Mouse (Mus musculus) intestine, embryonic 16.5 days (tissue): Measurements from ENCODE around the gene Btbd9. TPM values are rescaled to one million over a fixed set of nuclear protein-coding genes. Genes with fewer than 3 reads are reported as not detected.

Source experiments
- ATAC-seq: fragments of 200-750 bp; cut with Nextera tagmentation; 2 replicates; pipeline ENCODE4 v1.8.0; 2017; ENCODE audit warnings: moderate TSS enrichment, moderate library complexity
- H3K27ac ChIP-seq: fragments of 300-500 bp; sonication (generic); 2 replicates; pipeline ENCODE4 v1.5.1; 2014; ENCODE audit warnings: mild to moderate bottlenecking, low read length
- H3K27me3 ChIP-seq: fragments of 300-500 bp; sonication (generic); replicated peaks from 2 replicates; pipeline ENCODE4 v1.6.1; 2014; ENCODE audit warnings: low read length, control low read depth, mixed read lengths; ENCODE audit not compliant: control insufficient read depth, insufficient read depth
- H3K36me3 ChIP-seq: fragments of 300-500 bp; sonication (generic); 2 replicates; pipeline ENCODE4 v1.6.1; 2014; ENCODE audit warnings: low read length, control low read depth; ENCODE audit not compliant: control insufficient read depth, insufficient read depth
- H3K4me1 ChIP-seq: fragments of 300-500 bp; sonication (generic); 2 replicates; pipeline ENCODE4 v1.6.1; 2014; ENCODE audit warnings: low read length, control low read depth, mixed read lengths; ENCODE audit not compliant: control insufficient read depth, insufficient read depth
- H3K4me2 ChIP-seq: fragments of 300-500 bp; sonication (generic); 2 replicates; pipeline ENCODE4 v1.6.1; 2014; ENCODE audit warnings: low read depth, low read length, control low read depth
- H3K4me3 ChIP-seq: fragments of 300-500 bp; sonication (generic); 2 replicates; pipeline ENCODE4 v1.5.1; 2014; ENCODE audit warnings: mild to moderate bottlenecking, low read length
- H3K9ac ChIP-seq: fragments of 300-500 bp; sonication (generic); 2 replicates; pipeline ENCODE4 v1.6.1; 2014; ENCODE audit warnings: low read depth, low read length
- H3K9me3 ChIP-seq: fragments of 300-500 bp; sonication (generic); 2 replicates; pipeline ENCODE4 v1.6.1; 2016; ENCODE audit warnings: low read length, control low read depth; ENCODE audit not compliant: control insufficient read depth
- WGBS: fragments of 180-500 bp; shearing (Covaris S2); extraction: QIAGEN DNeasy Blood & Tissue Kit; methylation state at CpG from one replicate; pipeline ENCODE4 v1.1.7; 2014; 5-methylcytosine and 5-hydroxymethylcytosine counted together
- polyA plus RNA-seq: library from polyadenylated mRNA; unstranded; fragments of >200 nt; fragmentation: Nextera tagmentation; extraction: Ambion mirVana; gene quantifications from 2 replicates; pipeline ENCODE4 v1.2.1, GENCODE M21; 2015

The Btbd9 gene
- polyA plus RNA-seq, 1 experiment from 2014 or later: 51.6 TPM

GRCm38 (mm10) chr17:30498779-30499178 lies 77.5 kb downstream of the Btbd9 start:
- 70% methylated on average over 5 of the region's 5 CpGs for WGBS

GRCm38 (mm10) chr17:30498376-30498719 lies 77.9 kb downstream of the Btbd9 start:
- H3K9me3 ChIP-seq: no peaks in the 10 kb centered on the region
- no peak overlapping the region for H3K27ac ChIP-seq
- H3K4me2 ChIP-seq: no peak overlapping the region
- 35% methylated on average over 6 of the region's 6 CpGs for WGBS
- peak; percentile 77 for ATAC-seq
- no peaks in the 10 kb centered on the region for H3K36me3 ChIP-seq
- peaks cover 6% of the 10 kb centered on the region; the same call in 1 of the 2 replicates for H3K4me1 ChIP-seq
- H3K4me3 ChIP-seq: no peak overlapping the region
- H3K27me3 ChIP-seq: no peaks in the 10 kb centered on the region
- H3K9ac ChIP-seq: no peak overlapping the region

More at GRCm38 (mm10) chr17:30498779-30499178, 77.5 kb downstream of the Btbd9 start:
- no peak overlapping the region for H3K9ac ChIP-seq
- ATAC-seq: peak; percentile 74
- peaks cover 6% of the 10 kb centered on the region; the same call in 1 of the 2 replicates for H3K4me1 ChIP-seq
- H3K4me2 ChIP-seq: no peak overlapping the region
- H3K27ac ChIP-seq: no peak overlapping the region
- no peaks in the 10 kb centered on the region for H3K27me3 ChIP-seq
- no peaks in the 10 kb centered on the region for H3K36me3 ChIP-seq
- H3K9me3 ChIP-seq: no peaks in the 10 kb centered on the region
- H3K4me3 ChIP-seq: no peak overlapping the region

- H3K9me3 ChIP-seq: no peaks in the 10 kb centered on the region
- H3K27ac ChIP-seq: no peak overlapping the region
- H3K27me3 ChIP-seq: no peaks in the 10 kb centered on the region
- H3K4me1 ChIP-seq: peaks cover 6% of the 10 kb centered on the region; the same call in 1 of the 2 replicates
- no peaks in the 10 kb centered on the region for H3K36me3 ChIP-seq
- no peak overlapping the region for H3K4me3 ChIP-seq
- no peak overlapping the region for H3K4me2 ChIP-seq
- no peak overlapping the region for H3K9ac ChIP-seq
- ATAC-seq: no peak
- WGBS: 73% methylated on average over 11 of the region's 11 CpGs
Measured at GRCm38 (mm10) chr17:30497525-30498375, 78.5 kb downstream of the Btbd9 start.

GRCm38 (mm10) chr17:30495567-30495966 lies 80.7 kb downstream of the Btbd9 start:
- Histone ChIP-seq H3K4me2 (no peak overlapping the region), H3K9ac (no peak overlapping the region)

GRCm38 (mm10) chr17:30495154-30495553 lies 81.1 kb downstream of the Btbd9 start:
- ATAC-seq: no peak
- H3K9me3 ChIP-seq: no peaks in the 10 kb centered on the region
- WGBS: 81% methylated on average over 2 of the region's 2 CpGs
- no peak overlapping the region for H3K4me3 ChIP-seq
- no peak overlapping the region for H3K27ac ChIP-seq
- H3K27me3 ChIP-seq: no peaks in the 10 kb centered on the region
- no peak overlapping the region for H3K9ac ChIP-seq
- H3K36me3 ChIP-seq: 0 out of 2 replicates have a peak, but pooled peaks cover 5% of the 10 kb centered on the region
- H3K4me2 ChIP-seq: no peak overlapping the region
- peaks cover 6% of the 10 kb centered on the region; the same call in 1 of the 2 replicates for H3K4me1 ChIP-seq

More at GRCm38 (mm10) chr17:30495567-30495966, 80.7 kb downstream of the Btbd9 start:
- Histone ChIP-seq H3K27me3 (no peaks in the 10 kb centered on the region), H3K27ac (no peak overlapping the region), H3K36me3 (0 out of 2 replicates have a peak, but pooled peaks cover 5% of the 10 kb centered on the region), H3K4me3 (no peak overlapping the region), H3K9me3 (no peaks in the 10 kb centered on the region), H3K4me1 (peaks cover 6% of the 10 kb centered on the region; the same call in 1 of the 2 replicates)
- WGBS: 79% methylated on average over 2 of the region's 2 CpGs
- ATAC-seq: no peak

GRCm38 (mm10) chr17:30493481-30493880 lies 82.8 kb downstream of the Btbd9 start:
- Histone ChIP-seq H3K27me3 (no peaks in the 10 kb centered on the region), H3K9me3 (no peaks in the 10 kb centered on the region), H3K4me1 (no peaks in the 10 kb centered on the region), H3K4me3 (no peak overlapping the region), H3K9ac (no peak overlapping the region), H3K27ac (no peak overlapping the region), H3K4me2 (no peak overlapping the region), H3K36me3 (0 out of 2 replicates have a peak, but pooled peaks cover 5% of the 10 kb centered on the region)
- ATAC-seq: no peak
- WGBS: 95% methylated on average over 6 of the region's 6 CpGs

GRCm38 (mm10) chr17:30492191-30492590 lies 84.1 kb downstream of the Btbd9 start:
- no peak overlapping the region for H3K27ac ChIP-seq
- H3K36me3 ChIP-seq: 0 out of 2 replicates have a peak, but pooled peaks cover 5% of the 10 kb centered on the region
- H3K9me3 ChIP-seq: no peaks in the 10 kb centered on the region
- no peak overlapping the region for H3K4me3 ChIP-seq
- H3K4me1 ChIP-seq: no peaks in the 10 kb centered on the region
- no peak overlapping the region for H3K4me2 ChIP-seq
- 97% methylated on average over 5 of the region's 5 CpGs for WGBS
- H3K9ac ChIP-seq: no peak overlapping the region
- no peak for ATAC-seq
- no peaks in the 10 kb centered on the region for H3K27me3 ChIP-seq

- Histone ChIP-seq H3K27me3 (no peaks in the 10 kb centered on the region), H3K36me3 (0 out of 2 replicates have a peak, but pooled peaks cover 5% of the 10 kb centered on the region), H3K4me2 (no peak overlapping the region), H3K27ac (no peak overlapping the region), H3K4me1 (no peaks in the 10 kb centered on the region), H3K9ac (no peak overlapping the region), H3K9me3 (no peaks in the 10 kb centered on the region), H3K4me3 (no peak overlapping the region)
- WGBS: 93% methylated on average over 8 of the region's 8 CpGs
- no peak for ATAC-seq
Measured at GRCm38 (mm10) chr17:30491601-30492000, 84.7 kb downstream of the Btbd9 start.

- H3K4me2 ChIP-seq: no peak overlapping the region
- H3K27me3 ChIP-seq: no peaks in the 10 kb centered on the region
- no peak overlapping the region for H3K4me3 ChIP-seq
- no peak overlapping the region for H3K9ac ChIP-seq
- 0 out of 2 replicates have a peak, but pooled peaks cover 5% of the 10 kb centered on the region for H3K36me3 ChIP-seq
- ATAC-seq: no peak
- 91% methylated on average over 7 of the region's 7 CpGs for WGBS
- H3K4me1 ChIP-seq: no peaks in the 10 kb centered on the region
- H3K27ac ChIP-seq: no peak overlapping the region
- no peaks in the 10 kb centered on the region for H3K9me3 ChIP-seq
Measured at GRCm38 (mm10) chr17:30490601-30491000, 85.7 kb downstream of the Btbd9 start.
